Mouse (Mus musculus) kidney, embryonic 14.5 days (tissue): ENCODE data around the gene Tnni2. TPM values are rescaled to one million over a fixed set of nuclear protein-coding genes. Genes with fewer than 3 reads are reported as not detected.
A peak's percentile ranks its signal among the peaks of the same experiment; 100 is the strongest.

ENCODE experiments used
- ATAC-seq: fragments of 200-750 bp; cut with Nextera tagmentation; 2 replicates; pipeline ENCODE4 v1.8.0; 2017; ENCODE audit warnings: moderate number of reproducible peaks, mild to moderate bottlenecking, moderate TSS enrichment, moderate library complexity; ENCODE audit not compliant: low FRiP score, low TSS enrichment
- H3K27ac ChIP-seq: fragments of 300-500 bp; sonication (generic); 2 replicates; pipeline ENCODE4 v1.5.1; 2014; ENCODE audit warnings: low read depth, mild to moderate bottlenecking, low read length, moderate library complexity, mixed read lengths
- H3K27me3 ChIP-seq: fragments of 300-500 bp; sonication (generic); 2 replicates; pipeline ENCODE4 v1.6.1; 2014; ENCODE audit warnings: mild to moderate bottlenecking, low read length; ENCODE audit not compliant: control insufficient read depth, insufficient read depth
- H3K36me3 ChIP-seq: fragments of 300-500 bp; sonication (generic); 2 replicates; pipeline ENCODE4 v1.6.1; 2014; ENCODE audit warnings: low read length, mixed read lengths; ENCODE audit not compliant: control insufficient read depth, insufficient read depth
- H3K4me1 ChIP-seq: fragments of 300-500 bp; sonication (generic); 2 replicates; pipeline ENCODE4 v1.6.1; 2014; ENCODE audit warnings: low read length, mixed read lengths; ENCODE audit not compliant: control insufficient read depth, insufficient read depth
- H3K4me2 ChIP-seq: fragments of 300-500 bp; sonication (generic); replicated peaks from 2 replicates; pipeline ENCODE4 v1.6.1; 2014; ENCODE audit warnings: low read depth, mild to moderate bottlenecking, low read length
- H3K4me3 ChIP-seq: fragments of 300-500 bp; sonication (generic); 2 replicates; pipeline ENCODE4 v1.5.1; 2014; ENCODE audit warnings: mild to moderate bottlenecking, low read length
- H3K9ac ChIP-seq: fragments of 300-500 bp; sonication (generic); 2 replicates; pipeline ENCODE4 v1.6.1; 2014; ENCODE audit warnings: low read depth, mild to moderate bottlenecking, low read length, moderate library complexity
- H3K9me3 ChIP-seq: fragments of 300-500 bp; sonication (generic); 2 replicates; pipeline ENCODE4 v1.6.1; 2016; ENCODE audit warnings: low read length; ENCODE audit not compliant: control insufficient read depth
- WGBS: fragments of 180-500 bp; shearing (Covaris S2); extraction: QIAGEN DNeasy Blood & Tissue Kit; methylation state at CpG from one replicate; pipeline ENCODE4 v1.1.7; 2014; 5-methylcytosine and 5-hydroxymethylcytosine counted together
- polyA plus RNA-seq: library from polyadenylated mRNA; unstranded; fragments of >200 nt; fragmentation: Nextera tagmentation; extraction: Ambion mirVana; gene quantifications from 2 replicates; pipeline ENCODE4 v1.2.1, GENCODE M21; 2014

Gene Tnni2
- polyA plus RNA-seq, 1 experiment from 2014 or later = 3.1 TPM

- WGBS = 70% methylated on average over 8 of the region's 8 CpGs
- Histone ChIP-seq H3K9me3 (no peaks in the 10 kb centered on the region), H3K9ac (0 out of 2 replicates have a peak overlapping the region, but pooled peaks have one; percentile 18), H3K4me1 (peaks cover 37% of the 10 kb centered on the region), H3K27me3 (no peaks in the 10 kb centered on the region), H3K4me3 (no peak overlapping the region), H3K4me2 (no peak overlapping the region), H3K36me3 (peaks cover 72% of the 10 kb centered on the region), H3K27ac (peak overlapping the region; percentile 74)
- ATAC-seq = no peak
Measured at GRCm38 (mm10) chr7:142486751-142487162, 45.1 kb downstream of the Tnni2 start.

- Histone ChIP-seq H3K4me2 (peak overlapping the region; percentile 19; the same call in 1 of the 2 replicates), H3K4me1 (peaks cover 30% of the 10 kb centered on the region), H3K36me3 (peaks cover 79% of the 10 kb centered on the region), H3K27me3 (no peaks in the 10 kb centered on the region), H3K27ac (peak overlapping the region; percentile 74), H3K9me3 (no peaks in the 10 kb centered on the region), H3K4me3 (no peak overlapping the region), H3K9ac (peak overlapping the region; percentile 28)
- peak; percentile 53 for ATAC-seq
- 17% methylated on average over 9 of the region's 9 CpGs for WGBS
Measured at GRCm38 (mm10) chr7:142487341-142487859, 45.8 kb downstream of the Tnni2 start.

- Histone ChIP-seq H3K36me3 (peaks cover 81% of the 10 kb centered on the region), H3K4me3 (no peak overlapping the region), H3K4me1 (peaks cover 24% of the 10 kb centered on the region), H3K9ac (no peak overlapping the region), H3K4me2 (no peak overlapping the region), H3K27me3 (no peaks in the 10 kb centered on the region), H3K27ac (no peak overlapping the region), H3K9me3 (no peaks in the 10 kb centered on the region)
- ATAC-seq = no peak
- 76% methylated on average over 3 of the region's 3 CpGs for WGBS
Measured at GRCm38 (mm10) chr7:142488053-142488452, 46.4 kb downstream of the Tnni2 start.

GRCm38 (mm10) chr7:142493535-142493934 is 51.9 kb downstream of the Tnni2 start:
- no peak for ATAC-seq
- no peaks in the 10 kb centered on the region for H3K27me3 ChIP-seq
- WGBS = 71% methylated on average over 8 of the region's 8 CpGs
- no peak overlapping the region for H3K4me3 ChIP-seq
- peaks cover 62% of the 10 kb centered on the region for H3K36me3 ChIP-seq
- no peak overlapping the region for H3K4me2 ChIP-seq
- H3K9me3 ChIP-seq = no peaks in the 10 kb centered on the region
- no peak overlapping the region for H3K27ac ChIP-seq
- no peak overlapping the region for H3K9ac ChIP-seq
- H3K4me1 ChIP-seq = peaks cover 2% of the 10 kb centered on the region; the same call in 1 of the 2 replicates

Other genes with a start within 250 kb of the Tnni2 start
- not detected in 2 replicates for gene Krtap5-3, start 240.4 kb upstream of the Tnni2 start, polyA plus RNA-seq
- gene Gm7579, start 229.9 kb upstream of the Tnni2 start, polyA plus RNA-seq = not detected in 2 replicates
- not detected in 2 replicates for gene Krtap5-5, start 211.8 kb upstream of the Tnni2 start, polyA plus RNA-seq
- not detected in 2 replicates for gene Gm40460, start 200.7 kb upstream of the Tnni2 start, polyA plus RNA-seq
- not detected in 2 replicates for gene Gm2431, start 183.5 kb upstream of the Tnni2 start, polyA plus RNA-seq
- gene Gm4559, start 167.4 kb upstream of the Tnni2 start, polyA plus RNA-seq = not detected in 2 replicates
- not detected in 2 replicates for gene Krtap5-1, start 144.7 kb upstream of the Tnni2 start, polyA plus RNA-seq
- gene Krtap5-4, start 138.3 kb upstream of the Tnni2 start, polyA plus RNA-seq = not detected in 2 replicates
- gene Ifitm10, start 68.1 kb upstream of the Tnni2 start, polyA plus RNA-seq = 1.4 and 1.7 TPM in 2 replicates
- gene Gm49369, start 59.1 kb upstream of the Tnni2 start, polyA plus RNA-seq = not detected in 2 replicates
- 223 and 260 TPM in 2 replicates for gene Ctsd, start 53.8 kb upstream of the Tnni2 start, polyA plus RNA-seq
- not detected in 2 replicates for gene Syt8, start 7.0 kb upstream of the Tnni2 start, polyA plus RNA-seq
- 92.8 and 124 TPM in 2 replicates for gene Lsp1, start 19.0 kb downstream of the Tnni2 start, polyA plus RNA-seq
- 3.2 and 3.5 TPM in 2 replicates for gene Tnnt3, start 57.0 kb downstream of the Tnni2 start, polyA plus RNA-seq
- 30.3 and 33.4 TPM in 2 replicates for gene Mrpl23, start 90.9 kb downstream of the Tnni2 start, polyA plus RNA-seq
- gene Igf2, start 225.0 kb downstream of the Tnni2 start, polyA plus RNA-seq = 627 and 715 TPM in 2 replicates
- gene Gm49394, start 228.1 kb downstream of the Tnni2 start, polyA plus RNA-seq = not detected in 2 replicates